Mouse (Mus musculus) intestine, postnatal 0 days (tissue): ENCODE measurements around the gene Gabbr1. TPM values are rescaled to one million over a fixed set of nuclear protein-coding genes. Genes with fewer than 3 reads are reported as not detected.

Experiments used
- ATAC-seq: fragments of 200-750 bp; cut with Nextera tagmentation; 2 replicates; pipeline ENCODE4 v1.8.0; 2017; ENCODE audit warnings: mild to moderate bottlenecking, moderate TSS enrichment, moderate library complexity
- H3K27ac ChIP-seq: fragments of 300-500 bp; sonication (generic); 2 replicates; pipeline ENCODE4 v1.5.1; 2014; ENCODE audit warnings: mild to moderate bottlenecking, low read depth, low read length, moderate library complexity
- H3K27me3 ChIP-seq: fragments of 300-500 bp; sonication (generic); replicated peaks from 2 replicates; pipeline ENCODE4 v1.6.1; 2014; ENCODE audit warnings: low read length, mixed read lengths; ENCODE audit not compliant: control insufficient read depth, insufficient read depth
- H3K36me3 ChIP-seq: fragments of 300-500 bp; sonication (generic); 2 replicates; pipeline ENCODE4 v1.6.1; 2014; ENCODE audit warnings: mild to moderate bottlenecking, moderate library complexity; ENCODE audit not compliant: control insufficient read depth, insufficient read depth
- H3K4me1 ChIP-seq: fragments of 300-500 bp; sonication (generic); replicated peaks from 2 replicates; pipeline ENCODE4 v1.6.1; 2014; ENCODE audit warnings: antibody characterized with exemption, low read length, mixed read lengths; ENCODE audit not compliant: control insufficient read depth, insufficient read depth
- H3K4me2 ChIP-seq: fragments of 300-500 bp; sonication (generic); replicated peaks from 2 replicates; pipeline ENCODE4 v1.6.1; 2014; ENCODE audit warnings: low read depth, mild to moderate bottlenecking, moderate library complexity
- H3K4me3 ChIP-seq: fragments of 300-500 bp; sonication (generic); 2 replicates; pipeline ENCODE4 v1.5.1; 2014; ENCODE audit warnings: low read depth, low read length
- H3K9ac ChIP-seq: fragments of 300-500 bp; sonication (generic); 2 replicates; pipeline ENCODE4 v1.6.1; 2014; ENCODE audit warnings: mild to moderate bottlenecking, low read depth, low read length
- H3K9me3 ChIP-seq: fragments of 300-500 bp; sonication (generic); 2 replicates; pipeline ENCODE4 v1.6.1; 2016; ENCODE audit warnings: mixed run types; ENCODE audit not compliant: control insufficient read depth
- CTCF ChIP-seq: sonication (generic); IDR thresholded peaks from 2 replicates; pipeline ENCODE4 v1.5.1; 2016; ENCODE audit warnings: low read depth, mild to moderate bottlenecking, control low read depth, antibody characterized with exemption, moderate library complexity
- WGBS: fragments of 180-500 bp; shearing (Covaris S2); extraction: QIAGEN DNeasy Blood & Tissue Kit; methylation state at CpG from one replicate; pipeline ENCODE4 v1.1.7; 2014; 5-methylcytosine and 5-hydroxymethylcytosine counted together
- polyA plus RNA-seq: library from polyadenylated mRNA; unstranded; fragments of >200 nt; fragmentation: Nextera tagmentation; extraction: Ambion mirVana; gene quantifications from 2 replicates; pipeline ENCODE4 v1.2.1, GENCODE M21; 2015

Gabbr1 gene
- polyA plus RNA-seq = 4.1 and 4.4 TPM in 2 replicates

DNA sequence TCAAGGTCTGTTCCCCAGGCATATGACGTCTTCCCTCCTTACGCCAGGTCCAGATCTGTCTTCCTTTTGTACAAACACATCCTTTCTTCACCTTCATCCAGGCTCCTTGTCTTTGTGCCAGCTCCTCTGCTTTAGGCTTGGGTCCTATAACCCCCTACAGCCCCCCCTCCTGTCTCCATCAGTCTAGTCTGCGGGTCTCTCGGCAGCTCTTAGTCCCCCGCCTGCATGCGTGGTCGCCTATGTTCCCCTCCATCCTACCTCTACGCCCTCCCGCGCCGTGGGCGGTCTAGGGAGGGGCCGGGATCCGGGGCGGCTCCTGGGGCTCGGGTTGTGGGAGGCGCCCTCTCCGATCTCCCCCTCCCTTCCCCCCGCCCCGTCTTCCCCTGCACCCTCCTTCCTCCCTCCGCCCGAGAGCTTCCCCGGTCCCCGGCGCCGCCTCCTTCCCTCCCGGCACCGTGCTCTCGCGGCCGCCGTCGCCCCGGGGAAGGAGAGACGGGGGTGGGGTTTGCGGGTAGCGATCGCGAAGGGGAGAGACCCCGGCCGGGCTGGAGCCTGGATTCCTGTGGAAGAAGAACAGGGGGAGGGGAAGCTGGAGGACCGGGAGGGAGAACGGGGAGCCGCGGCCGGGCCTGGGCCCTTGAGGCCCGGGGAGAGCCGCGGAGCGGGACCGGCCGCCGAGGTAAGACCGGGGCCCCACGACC is at the start of gene Gabbr1:
TSS of gene Gabbr1 (plus strand) at position 356 of the 701 bp plus-strand sequence.
- peak; percentile 70 for ATAC-seq
- under 1% methylated on average over 52 of the region's 55 CpGs for WGBS

DNA sequence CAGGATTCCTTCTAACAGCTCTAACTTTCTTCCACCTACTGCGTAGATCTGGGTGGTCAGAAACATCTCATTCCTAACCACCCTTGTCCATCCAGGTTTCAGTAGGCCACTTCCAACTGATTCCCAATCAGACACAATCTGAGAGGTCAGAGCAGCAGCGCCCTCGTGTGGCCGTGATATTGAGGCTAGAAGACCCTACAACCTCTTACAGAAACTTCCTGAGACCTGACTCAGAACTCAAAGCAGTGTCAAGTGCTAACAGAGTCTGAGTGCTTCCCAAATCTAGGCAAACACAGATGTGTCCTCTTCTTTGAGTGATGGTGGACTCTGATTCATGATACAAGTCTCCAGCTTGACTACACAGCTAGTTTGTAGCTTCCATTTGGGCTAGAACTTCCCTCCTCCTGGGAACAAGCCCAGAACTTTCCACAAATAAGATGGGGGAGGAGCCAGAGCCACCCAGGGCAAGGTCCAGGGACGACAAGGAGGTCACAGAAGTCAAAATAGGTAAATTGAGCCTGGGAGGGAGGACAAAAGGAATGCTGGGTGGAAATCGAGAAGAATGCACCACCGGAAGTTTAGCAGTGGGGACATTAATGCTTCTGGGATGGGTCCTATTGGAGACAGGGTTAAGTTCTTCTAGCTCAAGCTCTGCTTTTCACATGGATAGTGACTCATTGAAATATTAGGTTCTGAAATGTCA is 48.6 kb upstream of the Gabbr1 start:
- no peak overlapping the region for H3K4me3 ChIP-seq
- H3K27me3 ChIP-seq = no peaks in the 10 kb centered on the region
- 26% methylated on average over 7 of the region's 7 CpGs for WGBS
- no peaks in the 10 kb centered on the region for H3K36me3 ChIP-seq
- peak; percentile 93 for TF ChIP-seq CTCF
- no peak for ATAC-seq
- no peaks in the 10 kb centered on the region for H3K9me3 ChIP-seq
- no peak overlapping the region for H3K9ac ChIP-seq
- no peaks in the 10 kb centered on the region for H3K4me1 ChIP-seq
- H3K4me2 ChIP-seq = no peak overlapping the region
- no peak overlapping the region for H3K27ac ChIP-seq

More for the DNA sequence above, at the start of gene Gabbr1:
- Histone ChIP-seq H3K27ac (0 out of 2 replicates have a peak within 1 kb of the TSS, but pooled peaks have one; percentile 21), H3K9ac (peak within 1 kb of the TSS; percentile 77), H3K4me2 (peak within 1 kb of the TSS; percentile 97), H3K36me3 (no peaks in the 10 kb centered on the region), H3K27me3 (peaks cover 9% of the 10 kb centered on the region; the same call in 1 of the 2 replicates), H3K4me3 (peak within 1 kb of the TSS; percentile 68), H3K9me3 (no peaks in the 10 kb centered on the region), H3K4me1 (peaks cover 7% of the 10 kb centered on the region; the same call in 1 of the 2 replicates)
- no peak for TF ChIP-seq CTCF

DNA sequence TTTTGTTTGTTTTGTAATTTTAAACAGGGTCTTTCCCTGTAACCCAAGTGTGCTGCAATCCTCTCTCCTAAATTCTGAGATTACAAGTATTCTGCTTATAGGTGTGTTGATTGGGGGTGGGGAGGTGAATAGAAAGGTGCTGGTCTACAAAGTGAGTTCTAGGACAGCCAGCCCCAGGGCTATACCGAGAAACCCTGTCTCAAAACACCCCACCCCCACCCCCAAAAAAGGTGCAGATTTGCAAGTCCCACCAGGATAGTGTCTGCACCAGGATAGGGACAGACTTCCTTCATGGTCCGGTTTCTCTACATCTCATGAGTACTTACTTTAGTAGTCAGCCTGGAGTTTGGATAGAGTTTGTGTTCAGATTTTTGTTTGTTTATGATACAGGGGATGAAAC is 47.3 kb upstream of the Gabbr1 start:
- Histone ChIP-seq H3K36me3 (no peaks in the 10 kb centered on the region), H3K4me1 (0 out of 2 replicates have a peak, but pooled peaks cover 3% of the 10 kb centered on the region), H3K9ac (no peak overlapping the region), H3K27me3 (no peaks in the 10 kb centered on the region), H3K9me3 (no peaks in the 10 kb centered on the region), H3K4me3 (no peak overlapping the region), H3K4me2 (no peak overlapping the region), H3K27ac (no peak overlapping the region)
- WGBS = 72% methylated on average over 2 of the region's 2 CpGs
- ATAC-seq = no peak
- no peak for TF ChIP-seq CTCF

DNA sequence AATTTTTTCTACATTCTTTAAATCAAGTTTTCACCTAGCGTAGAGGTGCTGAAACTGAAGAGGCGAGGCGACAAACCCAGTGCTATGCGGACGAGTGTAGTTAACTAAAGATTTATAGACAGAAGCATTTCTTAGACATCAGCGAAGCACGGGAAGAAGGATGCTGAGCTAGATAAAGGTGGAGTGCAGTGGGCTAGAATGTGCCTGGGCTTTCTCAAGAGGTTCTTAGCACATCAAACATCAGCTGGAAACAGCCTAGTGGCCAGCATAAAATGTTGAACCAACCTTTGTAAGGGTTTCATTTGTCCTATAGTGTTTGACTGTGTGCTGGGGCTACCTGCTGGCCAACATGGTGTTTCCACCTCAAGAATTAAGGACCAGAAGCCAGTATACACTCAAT is 44.9 kb upstream of the Gabbr1 start, which contains the start of gene Zfp57:
TSS of gene Zfp57 (plus strand) at position 301 of the 400 bp plus-strand sequence.
- Histone ChIP-seq H3K4me2 (peak within 1 kb of the TSS; percentile 84; the same call in 1 of the 2 replicates), H3K4me3 (no peak within 1 kb of the TSS), H3K9me3 (no peaks in the 10 kb centered on the region), H3K36me3 (no peaks in the 10 kb centered on the region), H3K27ac (no peak within 1 kb of the TSS), H3K9ac (no peak within 1 kb of the TSS), H3K27me3 (no peaks in the 10 kb centered on the region), H3K4me1 (0 out of 2 replicates have a peak, but pooled peaks cover 3% of the 10 kb centered on the region)
- 90% methylated on average over 7 of the region's 7 CpGs for WGBS
- no peak for ATAC-seq
- TF ChIP-seq CTCF = no peak

DNA sequence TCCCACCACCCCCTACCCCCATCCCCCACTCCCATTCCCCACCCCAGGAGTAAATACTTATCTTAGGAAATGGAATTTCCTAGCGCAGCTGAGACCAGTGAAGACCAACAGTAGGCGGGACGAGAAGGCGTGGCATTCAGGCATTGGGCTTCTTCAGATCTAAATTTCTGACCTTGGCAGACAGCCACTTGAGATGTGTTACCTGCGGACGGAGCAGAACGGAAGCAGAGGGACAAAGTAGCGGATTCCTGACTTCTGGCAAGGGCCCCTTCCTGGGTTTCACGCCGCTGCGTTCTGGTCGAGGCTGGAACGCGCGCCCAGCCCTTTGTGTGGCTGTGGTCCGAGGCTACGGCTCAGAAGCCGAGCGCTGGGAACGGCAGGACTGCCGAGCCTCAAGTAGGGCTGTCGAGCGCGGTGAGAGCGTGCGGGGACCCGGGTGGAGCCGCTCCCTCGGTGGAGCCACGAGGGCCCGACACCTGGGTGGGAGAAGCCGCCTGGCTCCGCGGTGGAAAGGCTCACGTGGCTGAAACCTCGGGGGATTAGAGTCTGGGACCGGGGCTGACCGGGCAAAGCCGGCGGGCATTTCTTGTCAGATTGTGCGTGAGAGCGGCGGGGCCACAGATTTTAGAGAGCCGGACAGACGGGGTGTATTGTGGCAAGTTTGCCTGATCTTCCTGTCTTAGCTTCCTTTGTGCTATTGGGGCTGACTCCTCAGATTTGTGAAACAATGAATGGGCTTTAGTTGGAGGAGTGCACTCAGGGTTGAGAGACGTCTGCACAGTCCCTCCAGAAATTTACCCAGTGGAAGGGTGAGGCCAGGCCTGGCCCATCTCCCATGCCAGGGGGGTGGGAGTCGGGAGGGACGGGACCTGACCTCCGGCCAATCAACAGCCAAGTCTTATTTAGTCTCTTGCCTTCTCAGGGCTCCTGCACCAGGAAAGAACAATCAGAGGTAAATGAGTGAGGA is 43.1 kb upstream of the Gabbr1 start:
- H3K27me3 ChIP-seq = no peaks in the 10 kb centered on the region
- H3K9me3 ChIP-seq = no peaks in the 10 kb centered on the region
- under 1% methylated on average over 49 of the region's 49 CpGs for WGBS

More for the DNA sequence above, 43.1 kb upstream of the Gabbr1 start:
- peak; percentile 70 for ATAC-seq
- no peaks in the 10 kb centered on the region for H3K36me3 ChIP-seq
- 0 out of 2 replicates have a peak, but pooled peaks cover 3% of the 10 kb centered on the region for H3K4me1 ChIP-seq
- H3K4me3 ChIP-seq = peak overlapping the region; percentile 55
- TF ChIP-seq CTCF = no peak
- H3K27ac ChIP-seq = peak overlapping the region; percentile 46; the same call in 1 of the 2 replicates
- H3K4me2 ChIP-seq = peak overlapping the region; percentile 84
- peak overlapping the region; percentile 74 for H3K9ac ChIP-seq
